Mouse (Mus musculus) liver, embryonic 12.5 days (tissue): ENCODE results near the gene Hsf2. TPM values are rescaled to one million over a fixed set of nuclear protein-coding genes. Genes with fewer than 3 reads are reported as not detected.
"Not testable (repeated sequence)": the region's sequence is repeated elsewhere in the genome, so short reads cannot be mapped to it uniquely, and the experiment has no call there.

ENCODE experiments used
- ATAC-seq: fragments of 200-750 bp; cut with Nextera tagmentation; 2 replicates; pipeline ENCODE4 v1.8.0; 2017; ENCODE audit warnings: moderate number of reproducible peaks, mild to moderate bottlenecking, moderate library complexity
- H3K27ac ChIP-seq: fragments of 300-500 bp; sonication (generic); 2 replicates; pipeline ENCODE4 v1.5.1; 2016; ENCODE audit warnings: mild to moderate bottlenecking
- H3K27me3 ChIP-seq: fragments of 300-500 bp; sonication (generic); replicated peaks from 2 replicates; pipeline ENCODE4 v1.6.1; 2016; ENCODE audit warnings: mild to moderate bottlenecking, moderate library complexity
- H3K36me3 ChIP-seq: fragments of 300-500 bp; sonication (generic); 2 replicates; pipeline ENCODE4 v1.6.1; 2016; ENCODE audit warnings: mild to moderate bottlenecking, moderate library complexity
- H3K4me1 ChIP-seq: fragments of 300-500 bp; sonication (generic); 2 replicates; pipeline ENCODE4 v1.6.1; 2016
- H3K4me2 ChIP-seq: fragments of 300-500 bp; sonication (generic); 2 replicates; pipeline ENCODE4 v1.6.1; 2016; ENCODE audit warnings: mild to moderate bottlenecking, moderate library complexity
- H3K4me3 ChIP-seq: fragments of 300-500 bp; sonication (generic); 2 replicates; pipeline ENCODE4 v1.5.1; 2016; ENCODE audit warnings: mild to moderate bottlenecking, moderate library complexity
- H3K9ac ChIP-seq: fragments of 300-500 bp; sonication (generic); 2 replicates; pipeline ENCODE4 v1.6.1; 2016; ENCODE audit warnings: mild to moderate bottlenecking, moderate library complexity
- H3K9me3 ChIP-seq: fragments of 300-500 bp; sonication (generic); replicated peaks from 2 replicates; pipeline ENCODE4 v1.6.1; 2016; ENCODE audit warnings: mild to moderate bottlenecking, moderate library complexity
- WGBS: fragments of 180-500 bp; shearing (Covaris S2); methylation state at CpG from one replicate; pipeline ENCODE4 v1.1.7; 2016; ENCODE audit not compliant: insufficient replicate concordance; 5-methylcytosine and 5-hydroxymethylcytosine counted together
- polyA plus RNA-seq: library from polyadenylated mRNA; unstranded; fragments of >200 nt; fragmentation: Nextera tagmentation; extraction: Ambion mirVana; gene quantifications from 2 replicates; pipeline ENCODE4 v1.2.1, GENCODE M21; 2016

Gene Hsf2
- polyA plus RNA-seq: 10.5 and 10.7 TPM in 2 replicates

GRCm38 (mm10) chr10:57485908-57486541 is at the start of gene Hsf2:
Hsf2 (plus strand) TSS chr10:57486385.
- H3K36me3 ChIP-seq: no peaks in the 10 kb centered on the region
- peaks cover 13% of the 10 kb centered on the region for H3K4me1 ChIP-seq
- H3K9ac ChIP-seq: peak within 1 kb of the TSS; percentile 84
- peak; percentile 99 for ATAC-seq
- H3K27ac ChIP-seq: peak within 1 kb of the TSS; percentile 80
- H3K4me3 ChIP-seq: peak within 1 kb of the TSS; percentile 79
- WGBS: 2% methylated on average over 47 of the region's 52 CpGs
- H3K4me2 ChIP-seq: peak within 1 kb of the TSS; percentile 98
- H3K9me3 ChIP-seq: no peaks in the 10 kb centered on the region
- H3K27me3 ChIP-seq: no peaks in the 10 kb centered on the region

GRCm38 (mm10) chr10:57437898-57438297 is 48.3 kb upstream of the Hsf2 start:
- WGBS: 66% methylated on average over 2 of the region's 2 CpGs
- no peak overlapping the region for H3K9ac ChIP-seq
- no peaks in the 10 kb centered on the region for H3K36me3 ChIP-seq
- ATAC-seq: no peak
- no peak overlapping the region for H3K4me3 ChIP-seq
- H3K27me3 ChIP-seq: no peaks in the 10 kb centered on the region
- no peak overlapping the region for H3K27ac ChIP-seq
- H3K4me1 ChIP-seq: no peaks in the 10 kb centered on the region
- H3K4me2 ChIP-seq: no peak overlapping the region
- 0 out of 2 replicates have a peak, but pooled peaks cover 2% of the 10 kb centered on the region for H3K9me3 ChIP-seq

DNA sequence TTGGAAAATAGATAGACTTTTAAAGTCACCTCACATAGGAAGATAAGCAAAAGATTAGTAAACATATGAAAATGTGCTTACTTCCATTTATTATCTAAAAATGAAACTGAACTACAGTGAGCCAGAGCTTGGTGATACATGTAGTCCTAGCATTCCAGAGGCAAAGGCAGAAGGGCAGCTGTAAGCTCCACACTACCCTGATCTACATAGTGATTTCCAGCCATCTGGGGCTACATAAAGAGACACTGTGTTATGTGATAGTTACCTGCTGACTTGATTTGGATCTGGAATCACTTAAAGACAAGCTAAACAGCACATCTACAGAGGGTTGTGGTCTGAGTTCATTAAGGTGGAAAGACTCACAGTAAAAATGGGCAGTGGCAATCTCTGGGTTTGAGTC is 45.1 kb upstream of the Hsf2 start:
- Histone ChIP-seq H3K4me1 (no peaks in the 10 kb centered on the region), H3K27me3 (no peaks in the 10 kb centered on the region), H3K4me3 (no peak overlapping the region), H3K4me2 (no peak overlapping the region), H3K36me3 (no peaks in the 10 kb centered on the region), H3K27ac (no peak overlapping the region), H3K9ac (no peak overlapping the region), H3K9me3 (0 out of 2 replicates have a peak, but pooled peaks cover 2% of the 10 kb centered on the region)
- no peak for ATAC-seq

DNA sequence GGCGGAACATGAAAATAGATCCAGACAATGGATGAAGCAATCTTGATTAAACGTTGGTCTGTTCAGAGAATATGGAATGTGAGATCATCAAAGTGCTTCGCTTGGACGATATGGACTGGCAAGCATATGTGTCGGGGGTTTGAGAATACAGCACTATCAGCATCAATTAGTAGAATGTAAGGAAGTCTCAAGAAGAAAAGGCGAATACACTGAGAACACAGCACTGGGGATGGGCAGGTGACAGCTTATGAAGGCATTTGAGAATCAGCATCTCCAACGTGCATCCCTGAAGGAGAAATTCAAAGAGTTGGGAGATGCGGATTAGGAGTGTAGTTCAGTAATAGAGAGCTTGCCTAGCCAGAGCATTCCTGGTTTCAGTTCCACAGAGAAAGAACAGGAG is 41.8 kb upstream of the Hsf2 start:
- Histone ChIP-seq H3K4me1 (no peaks in the 10 kb centered on the region), H3K4me2 (no peak overlapping the region), H3K36me3 (no peaks in the 10 kb centered on the region), H3K9me3 (no peaks in the 10 kb centered on the region), H3K9ac (no peak overlapping the region), H3K4me3 (no peak overlapping the region), H3K27me3 (no peaks in the 10 kb centered on the region), H3K27ac (no peak overlapping the region)
- 56% methylated on average over 8 of the region's 8 CpGs for WGBS
- no peak for ATAC-seq

DNA sequence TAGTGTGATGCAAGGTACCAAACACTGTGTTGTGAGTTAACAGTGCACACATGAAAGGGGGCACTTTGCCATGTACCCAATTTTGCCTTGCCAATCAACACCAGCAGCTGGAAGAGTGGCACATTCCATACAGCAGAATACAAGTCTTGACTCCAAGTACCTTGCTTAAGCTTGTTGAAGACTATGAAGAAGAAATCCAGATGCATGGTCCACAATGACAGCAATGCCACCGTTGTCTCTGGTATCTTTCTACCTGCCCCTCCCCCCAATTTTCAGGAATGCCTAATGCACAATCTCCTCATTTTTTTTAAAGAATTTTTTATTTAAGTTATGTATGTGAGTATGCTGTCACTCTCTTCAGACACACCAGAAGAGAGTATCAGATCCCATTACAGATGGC is 40.5 kb upstream of the Hsf2 start:
- H3K4me1 ChIP-seq: no peaks in the 10 kb centered on the region
- no peaks in the 10 kb centered on the region for H3K36me3 ChIP-seq
- WGBS: 70% methylated on average over 1 of the region's 1 CpGs
- no peaks in the 10 kb centered on the region for H3K9me3 ChIP-seq
- H3K27me3 ChIP-seq: no peaks in the 10 kb centered on the region
- no peak overlapping the region for H3K27ac ChIP-seq
- no peak overlapping the region for H3K4me2 ChIP-seq
- H3K9ac ChIP-seq: no peak overlapping the region
- no peak for ATAC-seq
- no peak overlapping the region for H3K4me3 ChIP-seq

GRCm38 (mm10) chr10:57447657-57448050 is 38.5 kb upstream of the Hsf2 start:
- ATAC-seq: no peak
- no peak overlapping the region for H3K4me2 ChIP-seq

DNA sequence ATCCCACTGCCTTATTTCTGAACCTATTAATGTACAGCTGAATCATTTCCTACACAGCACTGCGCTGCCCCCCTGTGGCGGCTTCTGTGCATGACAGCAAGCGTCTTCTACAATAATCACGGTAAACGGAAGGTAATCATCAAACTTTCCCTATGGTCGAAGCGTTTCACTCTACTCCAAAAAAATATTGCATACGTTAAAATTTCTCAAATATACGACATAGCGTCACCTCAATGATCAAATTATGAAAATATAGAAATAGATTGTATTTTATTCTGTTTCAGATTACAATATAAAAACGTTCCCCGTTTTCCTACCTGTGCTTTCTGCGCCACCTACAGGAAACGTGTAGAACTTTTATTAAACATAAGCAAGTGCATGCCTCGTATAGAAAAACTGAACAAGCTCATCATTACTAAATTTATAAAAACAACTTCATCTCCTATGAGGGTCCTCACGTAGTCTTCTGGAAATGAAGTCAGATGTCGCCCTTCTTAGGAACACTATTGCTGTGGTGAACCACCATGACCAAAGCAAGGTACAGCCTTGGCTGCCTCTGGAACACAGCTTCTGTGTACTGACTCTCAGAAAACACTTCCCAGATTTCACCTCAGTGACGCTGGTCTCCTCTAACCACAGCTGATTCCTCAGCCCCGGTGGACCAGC is 38.0 kb upstream of the Hsf2 start:
- peak overlapping the region; percentile 41 for H3K4me2 ChIP-seq
- WGBS: 3% methylated on average over 19 of the region's 19 CpGs
- ATAC-seq: no peak

More at GRCm38 (mm10) chr10:57447657-57448050, 38.5 kb upstream of the Hsf2 start:
- H3K9ac ChIP-seq: no peak overlapping the region
- H3K9me3 ChIP-seq: no peaks in the 10 kb centered on the region
- H3K4me3 ChIP-seq: no peak overlapping the region
- H3K36me3 ChIP-seq: no peaks in the 10 kb centered on the region
- H3K27me3 ChIP-seq: no peaks in the 10 kb centered on the region
- H3K27ac ChIP-seq: no peak overlapping the region
- no peaks in the 10 kb centered on the region for H3K4me1 ChIP-seq

GRCm38 (mm10) chr10:57463298-57463697 is 22.9 kb upstream of the Hsf2 start:
- not testable (repeated sequence) for H3K27me3 ChIP-seq, ATAC-seq, H3K9me3 ChIP-seq, H3K4me2 ChIP-seq, H3K4me3 ChIP-seq, H3K9ac ChIP-seq, H3K4me1 ChIP-seq, H3K27ac ChIP-seq, H3K36me3 ChIP-seq
- WGBS: 16% methylated on average over 10 of the region's 10 CpGs

More for the DNA sequence above, 38.0 kb upstream of the Hsf2 start:
- no peaks in the 10 kb centered on the region for H3K9me3 ChIP-seq
- H3K4me3 ChIP-seq: peak overlapping the region; percentile 12; the same call in 1 of the 2 replicates
- H3K9ac ChIP-seq: no peak overlapping the region
- no peaks in the 10 kb centered on the region for H3K36me3 ChIP-seq
- H3K27me3 ChIP-seq: no peaks in the 10 kb centered on the region
- no peak overlapping the region for H3K27ac ChIP-seq
- H3K4me1 ChIP-seq: no peaks in the 10 kb centered on the region

DNA sequence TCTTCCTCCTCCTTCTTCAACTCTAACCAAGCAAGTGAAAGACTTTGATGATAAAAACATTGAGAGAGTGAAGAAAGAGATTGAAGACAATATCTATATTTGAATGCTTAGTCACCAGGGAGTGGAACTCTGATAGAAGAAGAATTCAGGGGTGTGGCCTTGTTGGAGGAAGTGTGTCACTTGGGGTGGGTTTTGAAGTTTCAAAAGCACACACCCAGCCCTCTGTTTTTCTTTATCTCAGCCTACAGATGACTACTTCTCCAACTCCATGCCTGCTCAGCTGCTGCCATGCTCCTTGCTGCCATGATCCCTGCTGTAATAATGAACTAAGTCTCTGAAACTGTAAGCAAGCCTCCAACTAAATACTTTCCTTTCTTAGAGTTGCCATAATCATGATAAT is 20.4 kb upstream of the Hsf2 start:
- Histone ChIP-seq H3K9ac (no peak overlapping the region), H3K27ac (no peak overlapping the region), H3K4me1 (no peaks in the 10 kb centered on the region), H3K4me3 (no peak overlapping the region), H3K27me3 (no peaks in the 10 kb centered on the region), H3K9me3 (no peaks in the 10 kb centered on the region), H3K36me3 (no peaks in the 10 kb centered on the region), H3K4me2 (no peak overlapping the region)
- ATAC-seq: no peak

DNA sequence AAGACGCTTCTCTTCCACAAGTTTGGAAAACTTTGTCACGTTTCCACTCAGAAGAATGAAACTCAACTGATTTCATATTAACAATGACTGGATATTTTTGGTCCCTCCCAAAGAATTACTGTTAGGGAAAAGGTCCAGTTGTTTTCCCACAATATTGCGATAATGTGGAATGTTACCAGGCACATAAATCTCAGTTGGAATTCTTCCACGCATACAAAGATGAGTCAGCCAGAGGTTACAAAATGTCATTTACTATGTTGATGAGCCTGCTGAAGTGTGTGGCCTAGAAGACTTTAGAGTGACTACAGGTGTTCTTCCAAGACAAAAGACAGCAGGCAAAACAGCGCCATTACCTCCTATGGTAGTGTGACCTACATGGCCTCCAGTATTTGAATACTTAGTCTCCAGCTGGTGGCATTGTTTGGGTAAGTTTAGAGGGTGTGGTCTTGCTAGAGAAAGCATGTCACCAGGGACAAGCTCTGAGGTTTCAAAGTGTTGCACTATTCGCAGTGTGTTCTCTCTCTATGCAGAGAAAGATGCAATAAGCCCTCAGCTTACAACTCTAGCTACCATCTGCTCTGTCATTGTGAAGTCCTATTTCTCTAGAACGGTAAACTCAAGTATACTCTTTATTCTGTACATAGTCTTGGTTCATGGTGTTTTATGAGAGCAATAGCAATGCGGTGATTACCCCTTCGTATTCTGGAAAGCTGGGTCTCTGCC is 8.9 kb upstream of the Hsf2 start:
- no peak for ATAC-seq
- Histone ChIP-seq H3K27me3 (no peaks in the 10 kb centered on the region), H3K9me3 (no peaks in the 10 kb centered on the region), H3K4me2 (no peak overlapping the region), H3K36me3 (no peaks in the 10 kb centered on the region), H3K4me1 (peaks cover 4% of the 10 kb centered on the region; the same call in 1 of the 2 replicates), H3K9ac (no peak overlapping the region), H3K4me3 (no peak overlapping the region), H3K27ac (no peak overlapping the region)
- WGBS: 71% methylated on average over 9 of the region's 9 CpGs

DNA sequence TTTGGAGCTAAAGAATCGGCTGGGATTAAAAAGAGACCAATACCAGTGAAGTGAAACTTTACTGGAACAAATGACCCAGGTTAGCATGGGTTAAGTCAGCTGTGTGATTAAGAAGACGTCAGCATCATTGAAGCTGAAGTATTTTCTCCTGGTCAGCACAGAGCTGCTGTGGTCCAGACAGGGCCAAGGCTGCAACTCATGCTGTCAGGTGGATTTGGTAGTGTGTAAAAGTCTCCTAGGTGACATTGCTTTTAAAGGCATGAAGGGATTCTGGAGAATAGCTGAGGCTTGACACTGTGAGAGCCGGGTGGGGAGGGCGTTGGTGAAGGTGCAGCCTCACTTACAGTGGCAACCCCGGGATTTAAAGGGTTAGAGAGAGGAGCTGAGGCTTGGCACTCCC is 4.5 kb upstream of the Hsf2 start:
- WGBS: 44% methylated on average over 5 of the region's 5 CpGs
- H3K27ac ChIP-seq: no peak overlapping the region
- no peak for ATAC-seq
- H3K27me3 ChIP-seq: no peaks in the 10 kb centered on the region
- peaks cover 4% of the 10 kb centered on the region; the same call in 1 of the 2 replicates for H3K4me1 ChIP-seq
- no peaks in the 10 kb centered on the region for H3K36me3 ChIP-seq
- H3K4me2 ChIP-seq: no peak overlapping the region
- no peaks in the 10 kb centered on the region for H3K9me3 ChIP-seq
- H3K9ac ChIP-seq: no peak overlapping the region
- no peak overlapping the region for H3K4me3 ChIP-seq

- 62% methylated on average over 3 of the region's 3 CpGs for WGBS
- Histone ChIP-seq H3K4me1 (peaks cover 14% of the 10 kb centered on the region), H3K4me2 (no peak overlapping the region), H3K9me3 (no peaks in the 10 kb centered on the region), H3K27me3 (no peaks in the 10 kb centered on the region), H3K4me3 (no peak overlapping the region), H3K9ac (no peak overlapping the region), H3K36me3 (no peaks in the 10 kb centered on the region), H3K27ac (no peak overlapping the region)
- no peak for ATAC-seq
These were observed 1.4 kb upstream of the Hsf2 start for GRCm38 (mm10) chr10:57484741-57485140.
